Mouse (Mus musculus): ENCODE data around the gene Kidins220.

Gene Kidins220

GRCm38 (mm10) chr12:24974446-24975114 is at the start of gene Kidins220:
Gene Kidins220 (plus strand): TSS chr12:24974925.
- peak; percentile 93 for DNase-seq (ENCODE audit: low read depth, low spot score)

GRCm38 (mm10) chr12:24925276-24925675 is 49.4 kb upstream of the Kidins220 start:
- no peak for DNase-seq (ENCODE audit: low read depth, low spot score)

- no peak for DNase-seq (ENCODE audit: low read depth, low spot score)
Measured at GRCm38 (mm10) chr12:24925684-24926083, 49.0 kb upstream of the Kidins220 start.

DNA sequence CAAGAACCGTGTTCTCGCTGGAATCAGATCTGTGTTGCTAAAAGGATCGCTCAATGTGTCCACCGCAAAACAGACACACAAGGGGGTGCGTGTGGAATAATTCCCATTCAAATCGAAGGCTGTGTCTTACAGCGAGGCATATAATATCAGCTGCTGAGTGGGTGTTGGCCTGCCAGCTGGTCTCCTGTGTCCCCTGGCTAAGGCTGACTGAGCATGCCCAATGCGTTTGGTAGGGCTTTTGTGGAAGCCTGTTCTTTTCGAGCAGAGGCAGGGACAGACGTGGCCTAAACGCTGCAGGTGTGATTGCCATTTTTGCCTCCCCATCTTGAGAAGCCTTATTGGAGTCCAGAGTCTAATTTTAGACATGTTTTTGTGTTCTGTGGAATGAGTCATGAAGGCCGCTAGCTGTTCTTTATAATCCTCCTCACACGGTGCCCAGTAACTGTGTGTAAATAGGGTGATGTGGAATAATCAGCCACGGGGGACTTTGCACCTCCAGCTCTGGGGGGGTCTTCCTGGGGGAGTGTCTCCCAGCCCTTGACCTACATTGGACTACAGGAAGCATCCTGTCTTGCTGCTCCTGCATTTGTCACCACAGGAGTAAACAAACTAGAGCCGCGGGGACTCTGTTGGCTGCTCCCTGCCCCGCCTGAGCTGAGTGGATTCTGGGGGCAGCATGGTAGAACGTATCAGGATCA is 46.5 kb upstream of the Kidins220 start:
- DNase-seq (ENCODE audit: low read depth, low spot score) = no peak

DNA sequence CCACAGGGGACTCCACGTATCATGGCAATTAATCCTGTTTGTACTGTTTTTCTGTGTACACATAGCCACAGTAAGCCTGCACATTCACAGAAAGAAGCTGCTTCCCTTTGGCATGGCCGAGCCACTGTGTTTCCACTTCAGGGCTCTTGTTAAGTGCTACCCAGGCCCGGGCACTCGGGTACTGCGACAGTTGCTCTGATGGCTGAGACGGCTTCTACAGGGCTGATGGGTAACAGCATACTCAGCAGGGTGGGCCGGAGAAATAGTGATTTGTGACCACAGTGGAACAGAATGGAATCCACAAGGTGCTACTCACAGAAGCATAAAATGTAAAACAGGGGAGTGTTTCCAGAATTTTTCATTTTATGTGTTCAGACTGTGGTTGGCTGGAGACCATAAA is 45.7 kb upstream of the Kidins220 start:
- DNase-seq (ENCODE audit: low read depth, low spot score) = no peak

DNA sequence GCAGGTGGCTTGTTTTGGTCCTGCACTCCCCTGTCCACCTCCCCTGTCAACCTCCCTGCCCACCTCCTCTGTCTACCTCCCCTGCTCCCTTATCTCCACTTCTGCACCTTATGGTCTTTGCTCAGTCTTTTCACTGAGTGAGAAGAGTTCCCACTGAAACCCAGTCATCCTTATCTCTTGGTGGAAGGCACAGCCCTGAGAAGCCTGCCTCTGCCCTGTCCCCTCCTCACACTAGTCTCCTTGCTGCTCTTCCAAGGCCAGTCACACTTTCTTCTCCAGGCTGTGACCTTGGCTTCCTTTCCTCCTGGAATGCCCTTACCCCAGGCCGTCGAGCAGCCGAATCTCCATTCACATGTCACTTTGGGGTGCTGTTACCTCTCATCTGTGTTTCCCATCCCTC is 44.0 kb upstream of the Kidins220 start:
- no peak for DNase-seq (ENCODE audit: low read depth, low spot score)

DNA sequence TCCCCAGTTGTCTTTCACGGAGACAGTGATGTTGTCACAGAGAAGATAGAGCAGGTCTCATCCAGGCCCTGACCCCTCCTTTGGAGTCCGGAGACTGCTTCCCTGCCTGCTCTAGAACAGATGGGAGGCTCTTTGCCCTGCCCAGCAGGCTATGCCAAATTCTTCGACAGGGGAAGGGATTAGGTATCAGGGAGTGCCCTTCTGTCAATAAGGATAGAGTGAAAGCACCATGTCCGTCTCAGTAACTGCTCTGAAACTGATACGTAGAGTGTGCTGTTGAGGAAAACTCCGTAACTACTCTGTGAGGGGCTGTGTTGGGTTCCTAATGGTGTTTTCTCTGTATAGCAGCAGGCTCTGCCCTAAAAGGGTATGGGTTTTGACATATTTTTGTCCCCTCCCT is 42.6 kb upstream of the Kidins220 start:
- no peak for DNase-seq (ENCODE audit: low read depth, low spot score)

DNA sequence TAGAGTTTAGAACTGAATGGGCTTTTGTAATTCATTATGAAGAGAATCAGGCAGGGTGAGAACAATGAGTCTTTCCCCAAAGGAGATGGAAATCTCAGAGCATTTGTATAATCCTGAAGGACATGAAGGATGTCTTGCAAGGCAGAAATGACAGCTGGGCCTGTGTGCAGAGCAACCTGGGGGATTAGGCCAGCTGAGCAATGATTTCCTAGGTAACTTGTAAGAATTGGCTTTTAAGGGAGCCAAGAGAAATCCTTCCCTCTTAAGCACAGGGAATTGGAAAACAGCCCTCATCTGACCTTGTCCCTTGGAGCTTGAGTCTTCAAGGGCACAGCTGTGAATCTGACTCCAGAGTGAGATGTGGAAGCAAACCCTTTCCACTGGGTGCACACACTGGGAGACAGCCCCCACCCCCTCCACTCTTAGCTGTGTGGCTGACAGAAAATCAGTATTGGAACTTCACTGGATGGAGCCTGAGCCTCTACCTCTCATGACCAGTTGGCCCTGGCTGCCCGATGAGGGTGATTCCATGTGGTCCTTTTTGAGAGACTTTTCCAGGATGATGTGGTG is 41.4 kb upstream of the Kidins220 start:
- no peak for DNase-seq (ENCODE audit: low read depth, low spot score)

DNA sequence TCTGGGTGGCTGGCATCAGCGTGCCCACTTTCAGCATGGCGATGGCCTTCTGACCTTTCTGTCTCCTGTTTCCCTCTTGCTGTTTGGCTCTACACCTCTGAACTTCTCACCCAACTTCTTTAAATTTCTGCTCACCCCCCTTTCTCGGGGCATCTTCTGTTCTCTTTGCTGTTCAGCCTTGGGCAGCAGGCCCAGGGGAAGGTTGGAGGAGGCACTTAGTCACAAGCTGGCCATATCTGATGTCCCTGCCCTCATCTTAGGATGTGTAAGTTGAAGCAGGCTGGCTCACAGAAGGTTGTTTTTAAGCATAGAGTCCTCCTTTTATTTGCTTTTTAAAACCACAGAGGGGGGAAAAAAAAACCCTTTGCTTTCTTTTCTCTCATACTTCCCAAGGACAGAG is 40.7 kb upstream of the Kidins220 start:
- DNase-seq (ENCODE audit: low read depth, low spot score) = no peak

DNA sequence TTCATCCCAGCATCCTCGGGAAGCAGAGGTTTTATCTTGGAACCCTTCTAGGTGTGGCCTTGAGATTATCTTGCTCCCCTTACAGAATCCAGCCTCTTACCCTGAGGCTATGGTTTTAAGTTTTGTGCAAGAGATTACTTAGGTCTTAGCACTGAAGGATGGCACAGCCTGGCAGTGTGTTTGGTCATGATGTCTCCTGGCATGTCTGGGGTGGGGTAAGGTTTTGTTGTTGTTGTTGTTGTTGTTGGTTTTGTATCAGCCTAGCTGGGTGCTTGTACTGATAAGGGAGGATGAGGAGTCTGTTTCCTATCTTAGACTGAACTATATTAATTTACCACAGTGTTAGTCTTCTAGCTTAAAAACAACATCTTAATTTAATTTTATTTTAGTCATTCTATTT is 38.4 kb upstream of the Kidins220 start:
- DNase-seq (ENCODE audit: low read depth, low spot score) = no peak

DNA sequence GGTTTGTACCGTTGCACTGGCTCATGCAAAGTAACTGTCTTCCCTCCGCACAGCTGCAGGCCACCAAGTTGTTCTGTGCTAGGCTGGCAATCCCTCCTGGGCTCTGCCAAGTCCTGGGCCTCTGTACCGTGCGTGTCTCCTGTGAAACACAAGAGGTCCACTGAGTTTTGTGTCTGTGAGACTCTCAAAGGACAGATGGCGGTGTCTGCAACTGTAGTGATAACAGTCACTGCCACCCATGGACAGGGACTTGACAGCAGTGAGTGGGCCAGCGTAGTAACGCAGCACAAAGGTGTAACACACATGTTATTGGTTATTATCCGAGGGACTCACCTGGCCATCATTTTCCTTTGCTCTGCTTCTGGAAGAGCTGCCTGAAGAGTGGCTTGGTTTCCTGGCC is 35.4 kb upstream of the Kidins220 start:
- no peak for DNase-seq (ENCODE audit: low read depth, low spot score)

- DNase-seq (ENCODE audit: low read depth, low spot score) = no peak
Measured at GRCm38 (mm10) chr12:24942619-24943287, 32.0 kb upstream of the Kidins220 start.

DNA sequence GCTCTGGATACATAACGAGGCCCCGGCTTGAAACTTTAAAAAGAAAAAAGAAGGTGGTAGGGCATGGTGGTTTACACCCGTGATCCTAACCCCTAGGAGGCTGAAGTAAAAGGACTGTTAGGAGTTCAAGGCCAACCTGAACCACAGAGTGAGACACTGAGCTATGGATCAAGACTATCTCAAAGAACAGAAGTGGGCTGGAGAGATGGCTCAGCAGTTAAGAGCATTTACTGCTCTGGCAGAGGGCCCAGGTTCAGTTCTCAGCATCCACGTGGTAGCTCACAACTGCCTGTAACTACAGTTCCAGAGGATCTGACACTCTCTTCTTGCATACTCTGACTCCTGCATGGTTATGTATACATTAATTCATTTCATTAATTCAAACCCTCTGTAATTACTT is 31.3 kb upstream of the Kidins220 start:
- no peak for DNase-seq (ENCODE audit: low read depth, low spot score)

- DNase-seq (ENCODE audit: low read depth, low spot score) = no peak
Measured at GRCm38 (mm10) chr12:24944597-24944996, 30.1 kb upstream of the Kidins220 start.

- no peak for DNase-seq (ENCODE audit: low read depth, low spot score)
Measured at GRCm38 (mm10) chr12:24947065-24947464, 27.7 kb upstream of the Kidins220 start.

DNA sequence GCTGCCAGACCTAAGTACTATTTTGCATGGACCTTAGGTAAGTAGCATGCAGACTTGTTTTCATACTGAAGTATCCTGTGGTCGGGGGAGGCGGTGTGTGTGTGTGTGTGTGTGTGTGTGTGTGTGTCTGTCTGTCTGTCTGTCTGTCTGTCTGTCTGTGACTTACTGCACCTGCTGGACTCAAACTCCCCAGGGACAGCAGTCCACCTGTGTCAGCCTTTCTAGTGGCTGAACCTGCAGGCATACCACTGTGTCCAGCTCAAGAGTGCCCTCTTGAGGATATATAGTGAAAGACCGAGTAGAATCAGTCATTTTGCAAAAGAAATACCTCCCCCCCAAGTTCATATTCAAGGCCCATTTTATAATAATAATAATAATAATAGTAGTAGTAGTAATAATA is 26.4 kb upstream of the Kidins220 start:
- peak; percentile 69 for DNase-seq (ENCODE audit: low read depth, low spot score)

DNA sequence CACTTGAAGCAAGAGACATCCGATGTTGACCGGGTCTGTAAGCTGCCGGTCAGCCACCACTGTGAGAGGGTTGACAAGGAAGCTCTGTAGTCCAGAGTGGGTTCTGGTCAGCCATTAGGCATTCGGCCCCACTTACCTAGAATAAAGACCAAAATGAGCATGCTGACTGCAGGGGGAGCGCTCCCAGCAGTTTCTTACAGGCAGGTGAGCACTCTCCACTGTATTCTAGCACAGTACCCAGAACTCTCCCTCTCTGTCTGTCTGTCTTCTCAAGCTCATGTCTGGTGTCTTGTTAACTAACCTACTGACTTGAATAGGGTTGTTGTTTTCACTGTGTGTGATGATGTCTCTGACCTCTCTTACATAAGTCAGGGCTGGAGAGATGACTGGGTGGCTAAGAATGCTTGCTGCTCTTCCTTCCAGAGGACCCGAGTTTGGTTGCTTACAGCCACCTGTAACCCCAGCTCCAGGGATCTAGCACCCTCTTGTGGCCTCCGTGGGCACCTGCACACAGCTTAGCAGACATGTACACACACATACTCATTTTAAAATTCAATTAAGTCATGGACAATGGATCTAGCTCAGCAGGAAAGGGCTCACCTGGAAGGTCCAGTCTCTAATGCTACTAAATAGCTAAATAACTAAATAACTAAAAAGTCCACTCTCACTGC is 24.2 kb upstream of the Kidins220 start:
- DNase-seq (ENCODE audit: low read depth, low spot score) = peak; percentile 47

GRCm38 (mm10) chr12:24952147-24952546 is 22.6 kb upstream of the Kidins220 start:
- DNase-seq (ENCODE audit: low read depth, low spot score) = peak; percentile 72

DNA sequence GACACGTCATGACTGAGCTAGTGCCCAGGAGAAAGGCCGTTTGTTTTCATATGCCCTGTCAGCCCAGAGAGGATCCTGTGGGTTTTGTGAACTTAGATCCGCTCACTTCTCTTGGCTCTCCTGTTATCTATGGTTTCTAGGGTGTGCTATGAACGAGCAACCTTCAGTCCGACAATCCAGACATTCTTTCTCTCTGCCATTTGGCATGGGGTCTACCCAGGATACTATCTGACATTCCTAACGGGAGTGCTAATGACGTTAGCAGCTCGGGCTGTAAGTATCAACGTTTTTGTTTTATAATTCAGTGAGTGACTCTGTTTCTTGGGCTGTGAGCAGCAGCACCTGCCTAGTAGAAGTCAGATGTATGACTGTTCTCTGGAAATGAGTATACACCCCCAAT is 19.6 kb upstream of the Kidins220 start:
- DNase-seq (ENCODE audit: low read depth, low spot score) = no peak

DNA sequence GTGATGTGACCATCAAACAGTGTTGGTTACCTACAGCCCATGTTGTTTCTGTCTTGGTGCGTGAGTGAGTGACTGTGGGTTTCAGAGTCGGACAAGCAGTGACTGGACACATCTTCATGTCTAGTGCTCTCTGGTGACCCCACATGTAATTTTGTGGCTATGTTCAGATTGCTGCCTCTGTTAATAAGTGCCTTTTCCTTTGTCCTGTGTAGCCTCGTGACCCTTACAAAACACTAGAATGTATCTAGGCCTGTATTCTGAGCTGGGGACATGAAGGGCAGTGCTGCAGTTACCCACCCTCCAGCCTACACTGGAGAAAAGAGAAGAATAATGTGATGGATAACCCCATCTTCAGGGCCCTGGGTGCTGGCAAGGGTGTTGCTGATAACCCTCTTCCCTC is 16.2 kb upstream of the Kidins220 start:
- no peak for DNase-seq (ENCODE audit: low read depth, low spot score)

GRCm38 (mm10) chr12:24961821-24962220 is 12.9 kb upstream of the Kidins220 start:
- no peak for DNase-seq (ENCODE audit: low read depth, low spot score)

GRCm38 (mm10) chr12:24962362-24962967 is 12.3 kb upstream of the Kidins220 start:
- DNase-seq (ENCODE audit: low read depth, low spot score) = no peak

Data from A20 (cell line).